Mouse (Mus musculus) right cerebral cortex, postnatal 4 days (tissue): ENCODE measurements at regions not wholly inside any gene's neighbourhood (a gene's known extent, or its start where the extent isn't known, plus 50 kb on each side); places are given as distances from the start of the nearest gene placed in this dataset.

Source experiments
- DNase-seq: peaks from one replicate; pipeline ENCODE4 v3.0.0-alpha.2; 2022

GRCm38 (mm10) chr7:135767493-135767892, 51.3 kb upstream of the Mki67 start:
- DNase-seq = no peak

GRCm38 (mm10) chr7:135768064-135768463, 51.9 kb upstream of the Mki67 start:
- no peak for DNase-seq

- DNase-seq = peak; percentile 85
These were observed 52.4 kb upstream of the Mki67 start for GRCm38 (mm10) chr7:135768592-135768991.

GRCm38 (mm10) chr7:135769082-135769673, 53.0 kb upstream of the Mki67 start:
- DNase-seq = no peak

GRCm38 (mm10) chr7:135770051-135770450, 53.9 kb upstream of the Mki67 start:
- DNase-seq = no peak

- no peak for DNase-seq
These were observed 59.8 kb upstream of the Mki67 start for GRCm38 (mm10) chr7:135775832-135776433.

- DNase-seq = no peak
These were observed 74.0 kb upstream of the Mki67 start for GRCm38 (mm10) chr7:135790167-135790566.

- DNase-seq = peak; percentile 80
These were observed 74.8 kb upstream of the Mki67 start for GRCm38 (mm10) chr7:135790978-135791377.

- no peak for DNase-seq
These were observed 76.0 kb upstream of the Mki67 start for GRCm38 (mm10) chr7:135791953-135792690.

- DNase-seq = peak; percentile 33
These were observed 76.8 kb upstream of the Mki67 start for GRCm38 (mm10) chr7:135792918-135793317.

GRCm38 (mm10) chr7:135794238-135794637, 78.1 kb upstream of the Mki67 start:
- no peak for DNase-seq

- DNase-seq = no peak
These were observed 78.5 kb upstream of the Mki67 start for GRCm38 (mm10) chr7:135794679-135795078.

GRCm38 (mm10) chr7:135798441-135798840, 82.3 kb upstream of the Mki67 start:
- no peak for DNase-seq

- DNase-seq = peak; percentile 28
These were observed 86.5 kb upstream of the Mki67 start for GRCm38 (mm10) chr7:135802598-135803121.

GRCm38 (mm10) chr7:135804730-135805129, 88.6 kb upstream of the Mki67 start:
- no peak for DNase-seq

GRCm38 (mm10) chr7:135806139-135806538, 90.0 kb upstream of the Mki67 start:
- DNase-seq = no peak

GRCm38 (mm10) chr7:135806673-135807072, 90.5 kb upstream of the Mki67 start:
- no peak for DNase-seq

GRCm38 (mm10) chr7:135809167-135809566, 93.0 kb upstream of the Mki67 start:
- no peak for DNase-seq

GRCm38 (mm10) chr7:135809751-135810379, 93.7 kb upstream of the Mki67 start:
- DNase-seq = no peak

- DNase-seq = no peak
These were observed 94.8 kb upstream of the Mki67 start for GRCm38 (mm10) chr7:135810971-135811370.

GRCm38 (mm10) chr7:135813616-135814015, 97.5 kb upstream of the Mki67 start:
- DNase-seq = no peak

GRCm38 (mm10) chr7:135816191-135816590, 100.0 kb upstream of the Mki67 start:
- DNase-seq = no peak

GRCm38 (mm10) chr7:135817868-135818267, 101.7 kb upstream of the Mki67 start:
- no peak for DNase-seq
